Mouse (Mus musculus) hindbrain, embryonic 16.5 days (tissue): ENCODE measurements at regions not wholly inside any gene's neighbourhood (a gene's known extent, or its start where the extent isn't known, plus 50 kb on each side); places are given as distances from the start of the nearest gene placed in this dataset.

Source experiments
- ATAC-seq: fragments of 200-750 bp; cut with Nextera tagmentation; 2 replicates; pipeline ENCODE4 v1.8.0; 2017; ENCODE audit warnings: moderate TSS enrichment, moderate library complexity
- H3K27ac ChIP-seq: fragments of 300-500 bp; sonication (generic); 2 replicates; pipeline ENCODE4 v1.5.1; 2014; ENCODE audit warnings: low read depth, mild to moderate bottlenecking, control low read depth, low read length, moderate library complexity
- H3K27me3 ChIP-seq: fragments of 300-500 bp; sonication (generic); replicated peaks from 2 replicates; pipeline ENCODE4 v1.6.1; 2014; ENCODE audit warnings: low read length; ENCODE audit not compliant: control insufficient read depth, insufficient read depth
- H3K36me3 ChIP-seq: fragments of 300-500 bp; sonication (generic); 2 replicates; pipeline ENCODE4 v1.6.1; 2014; ENCODE audit warnings: mild to moderate bottlenecking, low read length, moderate library complexity, mixed read lengths; ENCODE audit not compliant: control insufficient read depth, insufficient read depth
- H3K4me1 ChIP-seq: fragments of 300-500 bp; sonication (generic); 2 replicates; pipeline ENCODE4 v1.6.1; 2014; ENCODE audit warnings: low read depth, low read length; ENCODE audit not compliant: control insufficient read depth, insufficient read depth
- H3K4me2 ChIP-seq: fragments of 300-500 bp; sonication (generic); 2 replicates; pipeline ENCODE4 v1.6.1; 2014; ENCODE audit warnings: mild to moderate bottlenecking, low read length, control low read depth, moderate library complexity
- H3K4me3 ChIP-seq: fragments of 300-500 bp; sonication (generic); 2 replicates; pipeline ENCODE4 v1.5.1; 2014; ENCODE audit warnings: mild to moderate bottlenecking, low read length, control low read depth, moderate library complexity
- H3K9ac ChIP-seq: fragments of 300-500 bp; sonication (generic); 2 replicates; pipeline ENCODE4 v1.6.1; 2014; ENCODE audit warnings: low read depth, mild to moderate bottlenecking, control low read depth, low read length, moderate library complexity
- H3K9me3 ChIP-seq: fragments of 300-500 bp; sonication (generic); 2 replicates; pipeline ENCODE4 v1.6.1; 2014; ENCODE audit warnings: mild to moderate bottlenecking, low read length, moderate library complexity; ENCODE audit not compliant: control insufficient read depth
- WGBS: fragments of 180-500 bp; shearing (Covaris S2); extraction: QIAGEN DNeasy Blood & Tissue Kit; methylation state at CpG from one replicate; pipeline ENCODE4 v1.1.7; 2014; 5-methylcytosine and 5-hydroxymethylcytosine counted together

GRCm38 (mm10) chr10:45763160-45763955, 185.7 kb downstream of the Hace1 start:
- H3K9ac ChIP-seq: no peak overlapping the region
- H3K4me3 ChIP-seq: no peak overlapping the region
- H3K27me3 ChIP-seq: no peaks in the 10 kb centered on the region
- no peaks in the 10 kb centered on the region for H3K9me3 ChIP-seq
- H3K36me3 ChIP-seq: no peaks in the 10 kb centered on the region
- H3K27ac ChIP-seq: no peak overlapping the region
- no peak for ATAC-seq
- H3K4me1 ChIP-seq: no peaks in the 10 kb centered on the region
- 85% methylated on average over 10 of the region's 10 CpGs for WGBS
- no peak overlapping the region for H3K4me2 ChIP-seq

GRCm38 (mm10) chr10:45779720-45780119, 202.1 kb downstream of the Hace1 start:
- no peak overlapping the region for H3K9ac ChIP-seq
- H3K9me3 ChIP-seq: no peaks in the 10 kb centered on the region
- no peak for ATAC-seq
- 17% methylated on average over 6 of the region's 6 CpGs for WGBS
- no peak overlapping the region for H3K4me2 ChIP-seq
- H3K4me1 ChIP-seq: no peaks in the 10 kb centered on the region
- H3K4me3 ChIP-seq: no peak overlapping the region
- no peaks in the 10 kb centered on the region for H3K27me3 ChIP-seq
- H3K36me3 ChIP-seq: no peaks in the 10 kb centered on the region
- no peak overlapping the region for H3K27ac ChIP-seq

- no peak overlapping the region for H3K4me2 ChIP-seq
- no peaks in the 10 kb centered on the region for H3K27me3 ChIP-seq
- H3K4me1 ChIP-seq: no peaks in the 10 kb centered on the region
- H3K9me3 ChIP-seq: no peaks in the 10 kb centered on the region
- no peak for ATAC-seq
- no peak overlapping the region for H3K27ac ChIP-seq
- no peak overlapping the region for H3K4me3 ChIP-seq
- WGBS: 53% methylated on average over 5 of the region's 5 CpGs
- no peak overlapping the region for H3K9ac ChIP-seq
- H3K36me3 ChIP-seq: no peaks in the 10 kb centered on the region
These were observed 205.4 kb downstream of the Hace1 start for GRCm38 (mm10) chr10:45783026-45783425.

- Histone ChIP-seq H3K27ac (no peak overlapping the region), H3K4me2 (no peak overlapping the region), H3K9ac (no peak overlapping the region), H3K36me3 (no peaks in the 10 kb centered on the region), H3K9me3 (no peaks in the 10 kb centered on the region), H3K4me1 (no peaks in the 10 kb centered on the region), H3K4me3 (no peak overlapping the region), H3K27me3 (no peaks in the 10 kb centered on the region)
- ATAC-seq: no peak
- WGBS: 23% methylated on average over 11 of the region's 11 CpGs
These were observed 206.0 kb downstream of the Hace1 start for GRCm38 (mm10) chr10:45783461-45784149.

- Histone ChIP-seq H3K27me3 (no peaks in the 10 kb centered on the region), H3K9ac (no peak overlapping the region), H3K36me3 (no peaks in the 10 kb centered on the region), H3K4me3 (no peak overlapping the region), H3K4me1 (no peaks in the 10 kb centered on the region), H3K27ac (no peak overlapping the region), H3K4me2 (no peak overlapping the region), H3K9me3 (no peaks in the 10 kb centered on the region)
- ATAC-seq: no peak
- WGBS: 5% methylated on average over 2 of the region's 2 CpGs
These were observed 206.5 kb downstream of the Hace1 start for GRCm38 (mm10) chr10:45784150-45784479.

GRCm38 (mm10) chr10:45784575-45784974, 206.9 kb downstream of the Hace1 start:
- Histone ChIP-seq H3K4me2 (no peak overlapping the region), H3K4me3 (no peak overlapping the region), H3K9me3 (no peaks in the 10 kb centered on the region), H3K27me3 (no peaks in the 10 kb centered on the region), H3K9ac (no peak overlapping the region), H3K36me3 (no peaks in the 10 kb centered on the region), H3K4me1 (no peaks in the 10 kb centered on the region), H3K27ac (no peak overlapping the region)
- ATAC-seq: no peak
- 46% methylated on average over 4 of the region's 4 CpGs for WGBS

GRCm38 (mm10) chr10:45788356-45788755, 210.7 kb downstream of the Hace1 start:
- Histone ChIP-seq H3K9me3 (no peaks in the 10 kb centered on the region), H3K4me3 (no peak overlapping the region), H3K36me3 (no peaks in the 10 kb centered on the region), H3K9ac (no peak overlapping the region), H3K4me1 (no peaks in the 10 kb centered on the region), H3K27ac (no peak overlapping the region), H3K27me3 (no peaks in the 10 kb centered on the region), H3K4me2 (no peak overlapping the region)
- no peak for ATAC-seq
- 84% methylated on average over 1 of the region's 1 CpGs for WGBS

GRCm38 (mm10) chr10:45795582-45795981, 218.0 kb downstream of the Hace1 start:
- no peak overlapping the region for H3K27ac ChIP-seq
- no peak overlapping the region for H3K4me3 ChIP-seq
- H3K4me1 ChIP-seq: no peaks in the 10 kb centered on the region
- H3K4me2 ChIP-seq: no peak overlapping the region
- H3K36me3 ChIP-seq: no peaks in the 10 kb centered on the region
- no peaks in the 10 kb centered on the region for H3K27me3 ChIP-seq
- no peak overlapping the region for H3K9ac ChIP-seq
- WGBS: 95% methylated on average over 2 of the region's 2 CpGs
- H3K9me3 ChIP-seq: no peaks in the 10 kb centered on the region
- ATAC-seq: no peak

- Histone ChIP-seq H3K36me3 (no peaks in the 10 kb centered on the region), H3K9me3 (no peaks in the 10 kb centered on the region), H3K9ac (no peak overlapping the region), H3K4me2 (no peak overlapping the region), H3K27me3 (no peaks in the 10 kb centered on the region), H3K4me1 (no peaks in the 10 kb centered on the region), H3K27ac (no peak overlapping the region), H3K4me3 (no peak overlapping the region)
- 48% methylated on average over 12 of the region's 12 CpGs for WGBS
- ATAC-seq: no peak
These were observed 222.6 kb downstream of the Hace1 start for GRCm38 (mm10) chr10:45800070-45800851.
